In the genomic region with DNA sequence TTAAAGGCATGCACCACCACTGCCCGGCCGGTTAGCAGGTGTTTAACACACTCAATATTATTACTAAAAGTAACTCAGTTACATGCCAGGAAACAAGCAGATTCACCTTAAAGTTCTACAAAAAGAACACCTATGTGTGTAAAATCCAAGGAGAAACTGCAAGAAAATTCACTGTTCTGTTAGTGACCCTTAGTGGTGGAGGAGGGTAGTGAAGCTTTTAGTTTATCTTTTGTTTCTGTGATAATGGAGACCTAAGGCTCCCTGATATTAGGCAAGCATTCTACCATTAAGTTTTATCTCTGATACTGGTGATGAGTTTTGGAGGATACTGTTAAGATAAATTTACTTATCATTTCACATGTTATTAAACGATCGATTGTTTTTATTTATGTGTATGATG, we compare ENCODE assay signal across 12 mouse cellular contexts. TPM values are rescaled to one million over a fixed set of nuclear protein-coding genes. Genes with fewer than 3 reads are reported as not detected.
A peak's percentile ranks its signal among the peaks of the same experiment; 100 is the strongest.
DNase-seq lines count a peak whose midpoint lies in the region; ATAC-seq and TF ChIP-seq lines count a peak whose summit lies in the region.
"Had no signal": no experiment of that assay in that cellular context is flagged by ENCODE, and none has a peak within 500 bp of the region (broad histone marks: within the 10 kb centered on the region; RNA-seq: fewer than 3 reads in every experiment).

No protein-coding gene starts in this region.

- no peaks in the 10 kb centered on the region for H3K9me3 ChIP-seq in limb, embryonic 14.5 days (ENCODE audit: control insufficient read depth, low read length)
- H3K9me3 ChIP-seq in limb, embryonic 10.5 days (replicated peaks) = no peaks in the 10 kb centered on the region
- H3K9me3 ChIP-seq: forebrain, embryonic 15.5 days; hindbrain, embryonic 12.5 days had no signal

- DNase-seq in gastrocnemius, adult 18-20 months (ENCODE audit: low spot score) = peak; percentile 20
- DNase-seq in gastrocnemius, postnatal 14 days = no peak
- peak; percentile 47 for DNase-seq in limb, embryonic 14.5 days (ENCODE audit: low spot score)
- no peak for DNase-seq in limb, embryonic 10.5 days (ENCODE audit: low spot score)
- peak; percentile 42 for DNase-seq in MN1 (ENCODE audit: low spot score)
- DNase-seq in urinary bladder, adult 18-20 months (ENCODE audit: low spot score in 2 of 2) = no peak
- DNase-seq: cerebellum, adult 11 months; thymus, adult 2 months had no signal

- intact Hi-C loops in gastrocnemius, postnatal 14 days (cut with DNase I; ENCODE audit: low total_unique reads) = loop anchor here (5.0 kb wide), 1 partner anchor 103 kb away; the partner anchor contains the start of gene Gm6096

- no peak for TF ChIP-seq POLR2A in limb, embryonic 14.5 days (IDR thresholded peaks at IDR 0.05; ENCODE audit: borderline replicate concordance, extremely low read depth, insufficient read depth, insufficient read length)

- H3K4me2 ChIP-seq in limb, embryonic 14.5 days (replicated peaks; ENCODE audit: low read depth, low read length, severe bottlenecking) = no peak overlapping the region
- H3K4me2 ChIP-seq: forebrain, embryonic 15.5 days; hindbrain, embryonic 12.5 days had no signal

- no peak overlapping the region for H3K27ac ChIP-seq in limb, embryonic 14.5 days (replicated peaks; ENCODE audit: low read depth, low read length)
- H3K27ac ChIP-seq in limb, embryonic 10.5 days = no peak overlapping the region
- H3K27ac ChIP-seq: forebrain, embryonic 15.5 days; hindbrain, embryonic 12.5 days had no signal

- H3K36me3 ChIP-seq in limb, embryonic 14.5 days (ENCODE audit: control insufficient read depth, insufficient read depth, low read length) = peaks cover 73% of the 10 kb centered on the region
- H3K36me3 ChIP-seq in limb, embryonic 10.5 days = peaks cover 90% of the 10 kb centered on the region

- WGBS in limb, embryonic 14.5 days = 90% methylated on average over 4 of the region's 4 CpGs
- 97% methylated on average over 4 of the region's 4 CpGs for WGBS in limb, embryonic 10.5 days

- H3K27me3 ChIP-seq in limb, embryonic 14.5 days (ENCODE audit: control insufficient read depth, insufficient read depth, low read length) = no peaks in the 10 kb centered on the region
- no peaks in the 10 kb centered on the region for H3K27me3 ChIP-seq in limb, embryonic 10.5 days (ENCODE audit: low read depth, poor library complexity, severe bottlenecking)
- H3K27me3 ChIP-seq: forebrain, embryonic 15.5 days; hindbrain, embryonic 12.5 days had no signal

- ATAC-seq in limb, embryonic 14.5 days (ENCODE audit: low FRiP score, low read depth) = no peak
- ATAC-seq in megakaryocyte-erythroid progenitor cell, adult 5-6 weeks (replicated peaks; ENCODE audit: low FRiP score, low TSS enrichment, poor library complexity, severe bottlenecking) = peak; percentile 78
- no peak for ATAC-seq in megakaryocyte, adult 5-6 weeks (ENCODE audit: poor library complexity, severe bottlenecking)
- ATAC-seq: forebrain, embryonic 15.5 days had no signal

- no peak overlapping the region for H3K4me3 ChIP-seq in limb, embryonic 14.5 days (replicated peaks; ENCODE audit: low read length)
- H3K4me3 ChIP-seq in limb, embryonic 10.5 days = no peak overlapping the region
- H3K4me3 ChIP-seq: forebrain, embryonic 15.5 days; hindbrain, embryonic 12.5 days had no signal

- H3K4me1 ChIP-seq in limb, embryonic 14.5 days (ENCODE audit: control insufficient read depth, insufficient read depth, low read length) = no peaks in the 10 kb centered on the region
- H3K4me1 ChIP-seq in limb, embryonic 10.5 days = no peaks in the 10 kb centered on the region
- H3K4me1 ChIP-seq: forebrain, embryonic 15.5 days; hindbrain, embryonic 12.5 days had no signal

- H3K9ac ChIP-seq in limb, embryonic 14.5 days (ENCODE audit: low read depth, low read length, severe bottlenecking) = no peak overlapping the region
- H3K9ac ChIP-seq: forebrain, embryonic 15.5 days; hindbrain, embryonic 12.5 days had no signal

RNA-seq across cellular contexts. Expression of gene Lsm14a, which starts 37.5 kb away (rescaled TPM):
- total RNA-seq in gastrocnemius, adult 18-20 months (2021) = 10 to 100 TPM; 89.5 to 89.6 TPM
- total RNA-seq in gastrocnemius, postnatal 14 days (2021) = 10 to 100 TPM; 62.0 to 67.8 TPM
- 87.0 and 92.4 TPM in 2 replicates for polyA plus RNA-seq in limb, embryonic 14.5 days (2012; rRNA removed)
- polyA plus RNA-seq in limb, embryonic 14.5 days (2014; fragmentation: Nextera tagmentation; extraction: Ambion mirVana) = 64.6 and 65.8 TPM in 2 replicates
- polyA plus RNA-seq in limb, embryonic 10.5 days (2016; fragmentation: Nextera tagmentation; extraction: Ambion mirVana) = 91.6 and 96.3 TPM in 2 replicates
- 102 and 120 TPM in 2 replicates for total RNA-seq in megakaryocyte-erythroid progenitor cell, adult 5-6 weeks (2014; fragmentation: Nextera tagmentation)
- 77.0 and 82.9 TPM in 2 replicates for total RNA-seq in megakaryocyte-erythroid progenitor cell, adult 5-6 weeks (2017)
- total RNA-seq in megakaryocyte, adult 5-6 weeks (2015) = 118 and 135 TPM in 2 replicates
- total RNA-seq in megakaryocyte, adult 5-6 weeks (2017) = 85.4 and 90.6 TPM in 2 replicates

RNA-seq across cellular contexts. Expression of gene 4931406P16Rik, which starts 42.3 kb away (rescaled TPM):
- total RNA-seq in gastrocnemius, adult 18-20 months (2021) = 10 to 100 TPM; 40.5 to 64.1 TPM
- 10 to 100 TPM; 41.8 to 48.2 TPM for total RNA-seq in gastrocnemius, postnatal 14 days (2021)
- polyA plus RNA-seq in limb, embryonic 14.5 days (2012; rRNA removed) = 34.3 and 41.9 TPM in 2 replicates
- 31.6 and 39.3 TPM in 2 replicates for polyA plus RNA-seq in limb, embryonic 14.5 days (2014; fragmentation: Nextera tagmentation; extraction: Ambion mirVana)
- polyA plus RNA-seq in limb, embryonic 10.5 days (2016; fragmentation: Nextera tagmentation; extraction: Ambion mirVana) = 22.8 and 27.2 TPM in 2 replicates
- 18.1 and 31.2 TPM in 2 replicates for total RNA-seq in megakaryocyte-erythroid progenitor cell, adult 5-6 weeks (2014; fragmentation: Nextera tagmentation)
- 16.2 and 20.3 TPM in 2 replicates for total RNA-seq in megakaryocyte-erythroid progenitor cell, adult 5-6 weeks (2017)
- total RNA-seq in megakaryocyte, adult 5-6 weeks (2015) = 18.6 and 23.2 TPM in 2 replicates
- total RNA-seq in megakaryocyte, adult 5-6 weeks (2017) = 19.4 and 23.7 TPM in 2 replicates

Comparison
In these comparisons a context has a peak if more than half of its experiments do, and no peak if none do; other contexts are left out.
1. DNase-seq: peak in gastrocnemius, adult 18-20 months (single experiment), limb, embryonic 14.5 days (single experiment) and MN1 (single experiment); none in gastrocnemius, postnatal 14 days (single experiment), limb, embryonic 10.5 days (single experiment) and urinary bladder, adult 18-20 months (0 of 2).